Mouse (Mus musculus) kidney, postnatal 14 days (tissue): ENCODE measurements around the gene Rassf1.

Experiments
- DNase-seq: peaks from one replicate; pipeline ENCODE4 v3.0.0; 2022; ENCODE audit warnings: mixed read lengths

Rassf1 gene

DNA sequence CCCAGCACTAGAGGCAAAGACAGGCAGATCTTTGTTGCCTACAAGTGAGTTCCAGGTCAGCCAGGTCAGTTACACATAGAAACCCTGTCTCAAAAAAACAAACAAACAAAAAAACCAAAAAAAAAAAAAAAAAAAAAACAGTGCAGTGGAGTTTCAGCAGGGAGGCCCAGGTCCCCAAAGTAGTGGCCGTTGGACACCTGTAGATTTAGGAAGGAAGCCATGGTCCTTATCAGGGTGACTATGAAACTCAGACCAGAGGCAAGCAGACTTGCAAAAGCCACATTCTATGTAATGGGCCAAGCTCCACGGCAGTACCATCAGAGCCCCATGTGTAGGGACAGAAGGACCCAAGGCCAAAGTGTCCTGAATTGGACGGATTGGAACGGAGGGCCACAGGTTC lies 30.2 kb downstream of the Rassf1 start:
- DNase-seq: no peak

DNA sequence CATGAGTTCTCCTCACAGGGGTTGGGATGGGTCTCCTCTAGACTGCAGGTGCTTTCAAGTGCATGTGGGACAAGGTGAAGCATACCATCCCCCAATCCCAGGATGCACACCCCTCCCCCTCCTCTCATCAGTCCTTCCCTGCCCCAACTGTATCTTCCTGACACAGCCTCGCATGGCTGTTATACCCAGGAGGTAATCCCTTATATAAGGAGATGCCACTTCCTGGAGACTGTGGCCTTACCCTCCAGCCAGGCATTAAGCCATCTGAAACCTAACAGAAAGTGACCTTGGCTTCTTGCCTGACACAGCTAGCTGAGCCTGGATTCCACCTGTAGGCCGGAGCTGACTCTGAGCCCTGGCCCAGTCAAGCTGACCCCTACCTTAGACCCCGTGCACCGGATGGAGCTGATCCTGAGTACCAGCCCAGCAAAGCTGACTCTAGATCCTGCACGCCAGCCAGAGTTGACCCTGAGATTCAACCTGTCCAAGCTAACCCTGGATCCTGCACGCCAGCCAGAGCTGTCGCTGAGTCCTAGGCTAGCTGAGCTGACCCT lies 31.2 kb downstream of the Rassf1 start:
- DNase-seq: no peak

DNA sequence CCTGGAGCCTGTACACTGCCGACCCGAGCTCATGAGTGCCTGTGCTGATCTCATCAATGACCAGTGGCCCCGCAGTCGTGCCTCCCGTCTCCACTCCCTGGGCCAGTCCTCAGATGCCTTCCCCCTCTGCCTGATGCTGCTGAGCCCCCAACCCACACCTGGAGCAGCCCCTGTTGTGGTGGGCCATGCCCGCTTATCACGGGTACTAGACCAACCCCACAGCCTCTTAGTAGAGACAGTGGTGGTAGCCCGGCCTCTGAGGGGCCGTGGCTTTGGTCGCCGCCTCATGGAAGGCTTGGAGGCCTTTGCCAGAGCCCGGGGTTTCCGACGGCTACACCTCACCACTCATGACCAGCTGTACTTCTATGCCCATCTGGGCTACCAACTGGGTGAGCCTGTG lies 31.8 kb downstream of the Rassf1 start:
- DNase-seq: no peak

DNA sequence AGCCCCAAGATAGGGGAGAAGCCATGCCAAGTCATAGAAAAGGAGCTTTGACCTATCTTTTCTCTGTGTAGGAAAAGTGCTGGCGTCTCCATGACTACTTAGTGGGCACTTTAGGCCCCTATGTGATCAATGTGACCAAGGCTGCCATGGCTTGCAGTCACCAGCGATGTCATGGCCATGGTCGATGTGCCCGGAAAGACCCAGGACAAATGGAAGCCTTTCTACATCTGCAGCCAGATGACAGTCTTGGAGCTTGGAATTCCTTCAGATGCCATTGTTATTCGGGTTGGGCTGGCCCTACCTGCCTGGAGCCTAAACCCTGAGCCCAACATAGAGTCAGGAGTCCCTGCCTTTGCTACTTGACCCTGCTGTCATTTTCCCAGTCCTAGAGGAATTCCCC lies 35.1 kb downstream of the Rassf1 start:
- DNase-seq: no peak

DNA sequence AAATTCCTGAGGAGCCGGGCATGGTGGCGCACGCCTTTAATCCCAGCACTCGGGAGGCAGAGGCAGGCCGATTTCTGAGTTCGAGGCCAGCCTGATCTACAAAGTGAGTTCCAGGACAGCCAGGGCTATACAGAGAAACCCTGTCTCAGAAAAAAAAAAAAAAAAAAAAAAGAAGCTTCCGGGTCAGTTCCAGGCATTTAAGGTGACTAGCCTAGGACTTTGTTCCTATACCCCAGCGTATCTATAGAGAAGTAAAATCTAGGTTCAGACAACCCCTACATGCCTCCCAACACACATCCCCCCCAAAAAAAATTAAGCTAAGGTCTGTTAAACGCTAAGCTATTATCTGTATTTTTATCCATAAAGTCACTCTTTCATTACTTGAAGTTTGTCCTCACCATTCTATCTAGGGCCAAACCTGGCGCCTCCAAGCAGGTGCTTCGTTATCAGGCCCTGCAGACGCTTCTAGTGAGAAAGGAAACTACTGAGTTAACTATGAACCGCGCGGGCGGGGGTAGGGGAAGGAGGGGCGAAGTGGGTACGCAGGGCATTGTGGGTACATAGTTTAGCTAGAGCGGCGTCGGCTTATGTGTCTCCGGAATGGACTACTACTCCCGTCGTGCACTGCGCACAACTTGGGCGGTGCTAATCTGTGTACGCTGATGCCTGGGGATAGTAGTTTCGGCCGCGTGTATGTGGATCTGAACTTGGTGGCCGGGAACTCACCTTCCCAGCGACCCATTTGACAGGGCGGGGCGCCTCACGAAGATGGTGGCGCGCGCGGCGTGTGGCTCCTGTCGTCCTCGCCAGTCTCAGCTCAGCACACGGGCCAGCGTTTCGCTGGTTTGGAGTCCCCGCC lies 35.8 kb downstream of the Rassf1 start, which contains the start of gene Ifrd2:
Gene Ifrd2 (plus strand): TSS at position 669 of the 859 bp plus-strand sequence.
- DNase-seq: peak; percentile 99

DNA sequence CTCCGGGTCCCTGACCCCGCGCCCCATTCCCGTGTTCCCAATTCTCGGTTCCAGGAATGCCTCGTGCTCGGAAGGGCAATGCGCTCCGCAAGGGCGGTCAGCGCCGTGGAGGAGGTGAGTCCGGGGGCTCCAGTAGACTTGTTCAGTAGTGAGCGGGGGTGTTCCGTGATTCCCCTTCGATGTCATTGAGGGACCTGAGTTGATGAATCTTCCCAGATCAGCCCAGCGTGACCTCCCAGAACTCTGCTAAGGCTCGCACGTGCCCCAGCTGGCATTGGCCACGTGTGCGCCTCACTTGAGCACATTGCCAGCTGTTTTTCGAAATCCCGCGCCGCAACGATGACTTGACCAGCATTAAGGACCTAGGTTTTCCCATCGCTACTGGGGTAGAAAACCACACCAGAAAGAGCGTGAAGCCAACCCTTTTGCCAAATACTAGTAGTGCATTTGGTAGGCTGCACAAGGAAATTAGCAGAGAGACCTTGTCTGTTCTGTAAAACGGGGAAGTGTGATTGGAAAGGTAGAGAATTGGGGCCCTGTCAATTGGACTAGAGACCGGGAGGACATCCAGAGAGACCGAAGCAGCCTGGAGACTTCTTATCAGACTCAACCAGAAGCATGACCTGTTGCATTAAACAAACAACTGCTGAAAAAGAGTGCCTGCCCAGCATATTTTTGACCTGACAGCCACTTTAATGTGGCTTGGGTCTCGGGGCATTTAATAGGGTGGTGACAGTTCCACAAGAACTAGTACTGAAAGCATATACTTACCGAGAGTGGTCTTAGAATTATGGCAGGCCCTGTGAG lies 36.7 kb downstream of the Rassf1 start:
- DNase-seq: no peak

DNA sequence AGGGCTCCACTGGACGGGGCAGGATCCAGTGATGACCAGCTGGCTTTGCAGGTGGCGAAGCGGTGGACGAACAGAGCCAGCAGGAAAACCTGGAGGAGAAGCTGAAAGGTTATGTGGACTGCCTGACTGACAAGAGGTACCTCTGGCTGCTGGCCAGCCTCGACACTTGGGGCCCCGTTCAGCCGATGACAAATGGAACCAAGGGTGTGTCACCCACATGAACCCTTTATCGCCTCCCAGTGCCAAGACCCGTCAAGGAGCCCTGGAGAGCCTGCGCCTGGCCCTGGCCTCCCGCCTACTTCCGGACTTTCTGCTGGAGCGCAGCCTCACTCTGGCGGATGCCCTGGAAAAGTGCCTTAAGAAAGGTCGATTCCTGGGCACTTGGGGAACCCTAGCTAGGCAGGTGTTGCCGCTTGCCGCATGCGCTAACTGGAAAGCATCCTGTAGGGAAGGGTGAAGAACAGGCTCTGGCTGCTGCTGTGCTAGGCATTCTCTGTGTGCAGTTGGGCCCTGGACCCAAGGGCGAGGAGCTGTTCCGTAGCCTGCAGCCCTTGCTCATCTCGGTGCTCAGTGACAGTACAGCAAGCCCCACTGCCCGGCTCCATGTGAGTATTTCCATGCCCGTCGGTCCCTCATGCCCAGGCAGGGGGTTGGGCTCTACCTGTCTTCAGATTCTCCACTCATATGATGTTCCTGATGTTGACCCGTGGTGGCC lies 38.9 kb downstream of the Rassf1 start:
- peak; percentile 59 for DNase-seq

DNA sequence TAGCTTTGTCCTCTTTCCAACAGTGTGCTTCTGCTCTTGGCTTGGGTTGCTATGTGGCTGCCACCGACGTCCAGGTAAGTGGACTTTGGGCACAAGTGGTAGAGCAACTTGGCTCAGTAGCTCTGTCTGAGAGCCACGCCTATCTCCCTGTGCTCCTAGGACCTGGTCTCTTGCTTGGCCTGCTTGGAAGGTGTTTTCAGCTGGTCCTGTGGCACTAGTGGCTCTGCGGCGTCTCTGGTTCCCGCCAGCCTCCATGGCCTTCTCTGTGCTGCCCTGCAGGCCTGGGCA lies 39.4 kb downstream of the Rassf1 start:
- no peak for DNase-seq

DNA sequence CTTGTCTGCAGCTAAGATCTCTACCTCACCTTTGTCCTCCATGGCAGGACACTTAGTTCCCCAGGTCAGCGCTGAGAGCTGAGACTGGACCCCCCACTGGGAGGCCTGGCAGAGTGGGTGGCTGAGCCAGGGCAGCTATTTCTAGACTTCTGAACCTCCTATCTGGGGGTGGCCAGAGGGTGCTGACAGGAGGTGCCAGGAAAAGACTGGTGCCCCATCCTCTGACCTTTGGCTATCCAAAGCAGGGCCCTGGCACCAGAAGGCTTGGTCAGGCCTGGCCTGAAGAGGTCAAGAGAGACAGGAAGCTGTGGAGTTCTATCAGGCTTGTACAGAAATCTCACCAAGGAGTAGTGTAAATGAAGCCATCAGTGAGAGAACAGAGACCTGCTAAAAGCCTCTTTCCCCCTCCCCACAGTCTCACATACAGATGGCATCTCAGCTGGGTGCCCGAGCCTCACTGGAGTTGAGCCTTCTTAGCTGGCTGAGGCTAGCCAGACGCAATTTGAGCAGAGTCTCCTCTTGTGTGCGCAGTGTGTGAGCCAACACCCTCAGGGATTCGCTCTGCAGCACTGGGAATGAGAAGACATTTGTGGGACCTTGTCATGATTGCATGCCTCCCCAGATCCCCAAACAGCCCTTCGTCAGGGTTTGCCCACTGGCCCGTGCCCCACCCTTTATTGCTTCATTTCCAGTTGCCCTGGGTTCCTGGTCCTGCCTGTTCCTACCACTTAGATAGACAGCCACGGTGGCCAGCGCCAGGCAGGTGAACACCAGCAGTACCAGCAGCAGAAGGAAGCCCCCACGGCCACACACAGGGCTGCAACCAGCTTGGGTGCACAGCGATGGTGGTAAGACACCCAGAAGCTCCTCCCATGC lies 42.0 kb downstream of the Rassf1 start:
- DNase-seq: peak; percentile 77

DNA sequence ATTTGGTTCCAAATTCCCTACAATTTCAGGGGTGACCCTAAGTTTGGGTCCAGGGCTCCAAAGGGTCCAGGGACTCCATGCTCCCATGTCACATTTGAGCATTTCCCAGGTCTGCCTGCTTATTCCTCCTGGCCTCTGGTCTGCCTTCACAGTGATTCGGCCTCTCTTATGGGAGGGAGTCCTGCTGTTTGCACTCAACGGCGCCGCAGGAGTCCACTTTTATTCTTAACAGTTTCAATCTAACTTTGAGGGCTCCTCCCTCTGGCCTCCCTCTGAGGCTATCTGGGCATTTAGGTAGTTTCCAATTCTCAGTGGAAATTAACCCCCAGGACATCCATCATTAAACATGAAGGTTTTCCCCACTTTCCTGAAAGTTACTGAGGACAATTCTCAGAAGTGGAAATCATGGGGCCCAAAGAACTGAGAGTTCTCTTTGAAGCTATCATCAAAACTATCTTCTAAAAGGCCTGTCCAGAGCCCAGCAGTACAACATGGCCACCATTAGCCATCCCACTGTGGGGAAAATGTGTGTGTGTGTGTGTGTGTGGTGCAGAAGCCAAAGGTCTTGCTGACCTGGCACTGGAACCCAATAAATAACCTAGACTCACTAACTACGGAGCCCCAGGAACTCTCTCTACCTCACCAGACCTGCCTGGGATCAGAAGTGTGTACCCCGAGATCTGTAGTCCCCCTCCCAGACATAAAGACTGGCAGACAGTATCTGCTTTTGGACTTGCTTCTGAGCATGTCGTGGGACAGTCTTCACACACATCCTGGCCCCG lies 43.1 kb downstream of the Rassf1 start:
- DNase-seq: no peak

DNA sequence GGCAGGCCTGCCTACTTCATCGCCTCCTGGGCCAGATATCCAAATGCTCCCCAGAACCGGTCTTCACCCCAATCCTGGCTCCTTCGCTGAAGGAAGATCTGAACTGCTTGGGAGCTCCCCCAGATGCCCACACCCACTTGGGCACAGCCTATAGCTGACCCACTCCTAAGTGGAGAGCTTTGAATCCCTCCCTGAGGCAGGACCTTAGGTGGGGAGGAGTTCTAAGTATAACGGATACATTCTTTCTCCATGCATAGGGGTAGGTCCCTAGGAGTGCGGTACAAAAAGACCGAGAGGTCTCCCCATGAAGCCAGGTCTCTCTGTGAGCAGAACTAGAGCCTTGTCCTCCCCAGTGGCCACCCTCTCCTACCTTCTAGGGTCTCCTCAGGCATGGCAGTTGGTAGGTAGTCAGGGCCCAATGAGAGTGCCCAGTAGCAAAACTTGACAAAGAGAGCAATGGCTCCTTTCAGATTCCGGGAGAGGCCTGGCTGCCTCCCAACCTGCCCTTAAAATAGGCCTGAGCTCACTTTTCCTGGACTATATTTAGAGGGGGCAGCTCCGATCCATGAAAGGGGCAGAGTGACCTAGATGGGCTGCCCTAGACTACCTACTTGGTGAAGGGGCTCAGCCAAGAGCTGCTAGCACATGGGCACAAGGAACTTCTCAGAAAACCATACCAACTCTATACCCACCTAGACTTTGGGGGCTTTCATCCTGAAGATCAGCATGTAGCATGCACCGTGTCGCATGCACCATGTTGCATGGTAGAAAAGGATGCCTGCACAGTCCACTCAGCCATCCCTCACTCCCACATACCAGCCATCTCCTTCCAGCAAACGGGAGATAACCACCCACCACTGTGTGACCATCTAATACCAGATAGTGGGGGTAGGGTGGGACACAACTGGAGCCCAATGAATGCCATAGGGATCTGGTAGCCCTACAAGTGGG lies 45.5 kb downstream of the Rassf1 start:
- no peak for DNase-seq

DNA sequence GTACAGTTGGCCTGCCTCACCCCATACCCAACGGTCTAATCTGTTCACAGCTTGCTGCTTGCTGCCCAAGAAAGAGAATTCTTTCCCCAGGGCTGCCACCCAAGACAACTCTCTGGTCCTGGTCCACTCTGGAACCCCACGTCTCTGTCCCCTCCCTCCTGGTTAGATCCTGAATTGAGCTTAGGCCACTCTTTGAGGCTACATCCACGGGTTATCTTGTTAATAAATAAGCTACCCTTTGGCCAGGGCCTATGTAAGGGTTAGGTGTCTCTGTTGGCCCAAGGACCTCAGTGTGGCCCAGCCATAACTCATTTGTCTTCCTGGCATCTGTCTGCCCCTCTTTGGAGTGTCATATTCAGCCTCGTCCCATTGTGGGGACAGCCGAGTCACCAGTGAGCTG lies 47.0 kb downstream of the Rassf1 start:
- no peak for DNase-seq

DNA sequence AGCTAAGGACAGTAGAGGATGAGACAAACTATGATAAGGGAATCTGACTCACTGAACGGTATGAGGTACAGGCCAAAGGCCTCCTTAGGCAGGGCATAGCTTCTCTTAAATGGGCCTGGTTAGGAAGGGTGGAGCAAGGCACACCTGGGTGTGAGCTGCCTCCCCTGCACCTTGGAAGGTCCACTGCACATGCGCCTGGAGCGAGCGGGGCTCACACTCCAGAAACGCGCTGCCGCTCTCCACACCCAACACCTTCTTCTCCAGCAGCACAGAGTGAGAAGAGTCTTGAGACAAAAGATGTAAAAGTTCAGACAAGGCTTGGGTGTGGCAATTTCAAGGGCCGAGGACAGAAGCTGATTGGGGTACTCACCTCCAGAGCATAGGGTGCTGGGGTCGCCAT lies 48.1 kb downstream of the Rassf1 start:
- DNase-seq: no peak

DNA sequence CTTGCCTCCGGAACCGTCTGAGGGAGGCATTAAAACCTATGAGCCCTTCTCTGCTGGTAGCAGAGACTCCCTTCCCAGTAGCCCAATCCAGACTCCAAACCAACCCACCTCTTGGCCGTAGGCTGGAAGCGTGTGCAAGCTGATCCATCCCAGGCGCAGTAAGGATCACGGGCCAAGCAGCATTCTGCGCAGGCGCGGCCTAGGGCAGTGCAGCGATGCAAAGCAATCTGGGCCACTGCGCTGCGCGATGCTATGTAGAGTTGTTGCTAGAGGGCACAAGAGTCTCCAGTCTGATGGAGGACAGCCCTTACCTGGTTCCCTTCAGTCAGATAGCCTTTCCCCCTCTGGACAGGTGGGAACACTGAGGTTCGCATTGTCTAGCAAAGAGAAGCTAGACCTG lies 48.5 kb downstream of the Rassf1 start:
- no peak for DNase-seq

DNA sequence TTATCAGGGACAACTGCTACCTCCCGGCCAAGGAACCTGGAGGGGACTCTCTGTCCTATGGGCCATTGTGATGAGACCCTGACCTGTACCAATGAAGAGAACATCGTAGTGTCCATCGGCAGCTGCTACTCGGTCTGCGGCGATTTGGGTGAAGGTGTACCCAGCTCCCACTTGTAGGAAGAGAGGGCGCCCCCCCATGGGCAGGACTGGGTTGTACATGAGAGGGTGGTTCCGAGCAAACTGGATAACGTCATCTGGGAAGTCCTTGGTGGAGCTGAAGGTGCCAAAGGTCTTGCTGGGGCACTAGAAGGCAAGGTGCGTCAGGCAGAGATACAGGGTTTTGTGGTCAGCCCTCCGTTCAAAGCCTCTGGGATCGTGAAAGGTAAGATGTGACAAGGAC lies 49.4 kb downstream of the Rassf1 start:
- DNase-seq: no peak

DNA sequence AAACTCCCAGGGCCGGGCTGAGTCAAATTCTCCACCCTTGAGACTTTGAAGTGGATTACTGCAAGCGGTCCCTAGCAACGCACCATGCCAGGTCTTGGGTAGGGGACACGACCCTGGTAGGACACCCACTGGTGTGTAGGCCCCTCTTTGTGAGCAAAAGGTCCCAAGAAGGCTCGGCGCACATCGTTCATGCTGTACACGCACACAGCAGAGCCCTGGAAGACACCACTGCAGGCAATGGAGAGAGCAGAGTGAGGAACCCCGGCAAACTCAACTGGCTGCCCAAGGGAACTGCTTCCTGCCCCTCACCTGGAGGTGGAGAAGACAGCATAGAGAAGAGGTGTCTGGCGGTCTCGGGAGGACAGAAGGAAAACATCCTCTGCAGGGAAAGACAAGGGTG lies 49.9 kb downstream of the Rassf1 start:
- DNase-seq: no peak

DNA sequence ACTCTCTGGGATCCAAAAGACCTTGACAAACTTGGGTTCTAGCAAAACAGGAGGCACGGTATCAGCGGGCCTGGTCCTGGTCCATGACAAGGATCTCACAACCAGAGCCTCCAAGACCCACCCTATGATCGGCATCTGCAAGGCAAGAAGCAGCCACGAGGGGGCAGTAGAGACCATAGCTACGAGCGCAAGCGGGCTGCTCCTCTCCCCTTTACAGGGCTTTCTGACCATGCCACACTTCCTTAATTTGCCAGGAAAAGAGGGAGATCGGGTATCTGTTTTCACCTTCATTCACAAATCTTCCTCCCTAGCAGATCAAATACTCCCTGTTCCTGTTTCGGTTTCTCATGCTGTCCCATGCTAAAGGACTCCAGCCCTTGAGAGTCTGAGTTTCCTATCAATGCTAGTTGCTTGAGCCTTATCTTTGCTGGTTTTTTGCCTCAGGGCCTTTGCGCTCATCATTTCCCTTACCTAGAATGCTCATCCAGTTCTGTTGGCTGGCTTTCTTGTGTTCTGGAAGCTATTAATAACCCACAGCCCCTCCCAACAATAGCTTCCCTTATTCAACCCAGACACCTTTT lies 50.8 kb downstream of the Rassf1 start:
- DNase-seq: peak; percentile 93

DNA sequence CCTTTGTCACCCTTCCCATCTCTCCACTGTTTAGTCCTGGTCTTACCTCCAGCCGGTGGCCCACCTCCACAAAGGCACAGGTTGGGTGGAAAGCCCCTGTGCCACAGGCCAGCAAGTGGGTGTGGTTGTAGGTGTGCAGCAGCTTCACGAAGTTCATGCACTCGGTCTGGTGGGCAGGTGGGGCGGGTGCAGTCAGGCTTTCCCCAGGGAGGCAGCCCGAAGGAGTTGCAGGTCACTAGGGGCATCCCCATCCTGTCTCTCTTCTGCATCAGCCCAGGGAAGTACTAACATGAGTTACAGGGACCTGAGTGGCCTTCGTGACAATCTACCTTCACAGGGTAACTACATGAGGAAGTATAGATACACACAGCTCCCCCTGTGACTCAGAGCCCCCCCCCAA lies 51.9 kb downstream of the Rassf1 start:
- no peak for DNase-seq

DNA sequence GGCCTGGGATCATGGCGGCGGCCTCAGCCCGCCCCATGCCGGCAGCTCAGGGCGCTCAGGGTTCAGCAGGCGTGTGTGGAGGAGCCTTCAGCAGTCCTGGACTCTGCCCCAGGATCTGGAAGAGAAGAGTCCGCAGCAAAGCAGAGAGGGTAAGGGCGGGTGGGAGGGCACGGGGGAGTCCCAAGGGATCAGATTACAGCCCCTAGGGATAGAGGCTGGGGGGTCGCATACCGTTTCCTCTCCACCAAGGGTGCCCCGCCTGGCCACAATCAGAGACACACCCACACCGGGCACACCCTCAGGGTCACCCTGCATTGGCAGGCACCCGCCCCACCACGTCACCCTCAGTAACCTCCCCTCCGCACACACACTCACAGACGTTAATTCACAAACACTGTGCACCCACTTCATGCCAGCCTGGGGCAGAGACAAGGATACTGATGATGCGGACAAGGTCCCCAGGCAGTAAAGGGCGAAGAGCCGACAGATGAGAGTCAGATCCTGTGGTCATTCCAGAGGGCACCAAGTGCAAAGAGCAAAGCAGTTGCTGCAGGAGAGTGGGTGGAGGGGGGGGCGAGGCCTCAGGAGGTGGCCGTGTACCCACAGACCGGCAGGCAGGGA lies 53.8 kb downstream of the Rassf1 start:
- DNase-seq: peak; percentile 80
